8 mouse cellular contexts compared by ENCODE assay signal in genomic region chr14:32492521-32492920, GRCm38 (mm10). TPM values are rescaled to one million over a fixed set of nuclear protein-coding genes. Genes with fewer than 3 reads are reported as not detected.
DNase-seq lines count a peak whose midpoint lies in the region; ATAC-seq and TF ChIP-seq lines count a peak whose summit lies in the region.

No protein-coding gene starts in this region.

- no peak for TF ChIP-seq RAD21 in MEL (IDR thresholded peaks at IDR 0.05; ENCODE audit: low read depth, low read length)

- no peaks in the 10 kb centered on the region for H3K9me3 ChIP-seq in kidney, embryonic 14.5 days (ENCODE audit: control insufficient read depth, low read length)
- H3K9me3 ChIP-seq in MEL (replicated peaks; ENCODE audit: insufficient read depth, low read length) = no peaks in the 10 kb centered on the region
- H3K9me3 ChIP-seq in forebrain, embryonic 16.5 days (ENCODE audit: control insufficient read depth, low read length) = no peaks in the 10 kb centered on the region
- no peaks in the 10 kb centered on the region for H3K9me3 ChIP-seq in stomach, postnatal 0 days (ENCODE audit: control insufficient read depth, low read length)

- TF ChIP-seq CTCF in MEL (IDR thresholded peaks at IDR 0.05 in 2 of 3, conservative IDR thresholded peaks at IDR 0.05 in 1 of 3; ENCODE audit: control insufficient read depth in 1 of 3, insufficient read depth in 1 of 3, low read depth in 2 of 3, low read length in 3 of 3, poor library complexity in 1 of 3, severe bottlenecking in 1 of 3) = no peak
- TF ChIP-seq CTCF in stomach, postnatal 0 days (IDR thresholded peaks at IDR 0.05; ENCODE audit: low read depth) = no peak
- no peak for TF ChIP-seq CTCF in kidney, adult 2 months (conservative IDR thresholded peaks at IDR 0.05; ENCODE audit: insufficient read depth, insufficient read length, low read depth, low read length)

- no peaks in the 10 kb centered on the region for H3K4me1 ChIP-seq in kidney, embryonic 14.5 days (ENCODE audit: control insufficient read depth, insufficient read depth, low read length)
- peaks cover 12 to 28% of the 10 kb centered on the region in 2 experiments for H3K4me1 ChIP-seq in MEL (ENCODE audit: control insufficient read depth in 1 of 2, insufficient read depth in 2 of 2, low read length in 2 of 2)
- no peaks in the 10 kb centered on the region for H3K4me1 ChIP-seq in forebrain, embryonic 16.5 days (replicated peaks; ENCODE audit: control insufficient read depth, insufficient read depth, low read length)
- H3K4me1 ChIP-seq in stomach, postnatal 0 days (replicated peaks; ENCODE audit: control insufficient read depth, insufficient read depth) = no peaks in the 10 kb centered on the region
- no peaks in the 10 kb centered on the region for H3K4me1 ChIP-seq in kidney, adult 2 months (ENCODE audit: control insufficient read depth, insufficient read depth, low read length)

- peak overlapping the region; percentile 31 for H3K4me2 ChIP-seq in kidney, embryonic 14.5 days (replicated peaks; ENCODE audit: low read depth, low read length)
- H3K4me2 ChIP-seq in forebrain, embryonic 16.5 days (ENCODE audit: low read length) = peak overlapping the region; percentile 54
- H3K4me2 ChIP-seq in stomach, postnatal 0 days (replicated peaks; ENCODE audit: low read depth) = peak overlapping the region; percentile 43

- 15% methylated on average over 13 of the region's 13 CpGs for WGBS in kidney, embryonic 14.5 days
- WGBS in forebrain, embryonic 16.5 days = 16% methylated on average over 13 of the region's 13 CpGs
- WGBS in stomach, postnatal 0 days = 7% methylated on average over 13 of the region's 13 CpGs
- WGBS in kidney, adult 2 months = 4% methylated on average over 13 of the region's 13 CpGs

- ATAC-seq in kidney, embryonic 14.5 days (ENCODE audit: low FRiP score, low TSS enrichment) = no peak; the same call in 1 of the 2 replicates
- peak; percentile 57 for ATAC-seq in forebrain, embryonic 16.5 days
- peak; percentile 83 for ATAC-seq in stomach, postnatal 0 days (ENCODE audit: low FRiP score, low TSS enrichment)

- no peak for TF ChIP-seq POLR2A in MEL (IDR thresholded peaks at IDR 0.05; ENCODE audit: control insufficient read depth in 1 of 2, insufficient read depth in 1 of 2, low read depth in 1 of 2, low read length in 2 of 2, poor library complexity in 1 of 2)
- TF ChIP-seq POLR2A in kidney, adult 2 months (IDR thresholded peaks at IDR 0.05; ENCODE audit: low read depth, low read length) = no peak

- no peak for DNase-seq in kidney, postnatal 25 days
- peak; percentile 82 for DNase-seq in MEL (ENCODE audit: low read depth, low spot score)
- DNase-seq in lung, postnatal 36 days = peak; percentile 17
- DNase-seq in stomach, postnatal 0 days (ENCODE audit: low spot score) = peak; percentile 70
- DNase-seq in cerebellum, postnatal 25 days = no peak
- no peak for DNase-seq in kidney, adult 2 months

- H3K9ac ChIP-seq in kidney, embryonic 14.5 days (ENCODE audit: low read depth, low read length) = no peak overlapping the region; the same call in 1 of the 2 replicates
- peak overlapping the region; percentile 25; the same call in 1 of the 2 replicates for H3K9ac ChIP-seq in MEL (ENCODE audit: control insufficient read depth, low read depth, low read length, poor library complexity, severe bottlenecking)
- peak overlapping the region; percentile 49 for H3K9ac ChIP-seq in forebrain, embryonic 16.5 days (replicated peaks; ENCODE audit: low read depth, low read length)
- no peak overlapping the region for H3K9ac ChIP-seq in stomach, postnatal 0 days (ENCODE audit: low read length)

- no peaks in the 10 kb centered on the region for H3K36me3 ChIP-seq in kidney, embryonic 14.5 days (ENCODE audit: control insufficient read depth, insufficient read depth, low read length)
- H3K36me3 ChIP-seq in MEL (ENCODE audit: control insufficient read depth in 1 of 2, insufficient read depth in 2 of 2, low read length in 2 of 2) = peaks cover 0 to 22% of the 10 kb centered on the region in 2 experiments; a peak in 2 of 4 replicates
- no peaks in the 10 kb centered on the region for H3K36me3 ChIP-seq in forebrain, embryonic 16.5 days (ENCODE audit: control insufficient read depth, insufficient read depth)
- no peaks in the 10 kb centered on the region for H3K36me3 ChIP-seq in stomach, postnatal 0 days (ENCODE audit: control insufficient read depth, insufficient read depth, low read length)
- H3K36me3 ChIP-seq in kidney, adult 2 months (ENCODE audit: control insufficient read depth, insufficient read depth, low read length) = no peaks in the 10 kb centered on the region

- H3K4me3 ChIP-seq in kidney, embryonic 14.5 days (ENCODE audit: low read length) = peak overlapping the region; percentile 18; the same call in 1 of the 2 replicates
- peak overlapping the region; percentile 20 to 44 for H3K4me3 ChIP-seq in MEL (ENCODE audit: control insufficient read depth in 1 of 2, insufficient read depth in 1 of 2, low read depth in 2 of 2, low read length in 2 of 2)
- peak overlapping the region; percentile 39 for H3K4me3 ChIP-seq in forebrain, embryonic 16.5 days (replicated peaks; ENCODE audit: low read length)
- H3K4me3 ChIP-seq in stomach, postnatal 0 days (ENCODE audit: low read depth, low read length) = peak overlapping the region; percentile 27; the same call in 1 of the 2 replicates
- no peak overlapping the region for H3K4me3 ChIP-seq in kidney, adult 2 months (ENCODE audit: insufficient read depth, low read depth, low read length)

- H3K79me2 ChIP-seq in MEL (ENCODE audit: control insufficient read depth, insufficient read depth, low read length, poor library complexity) = no peaks in the 10 kb centered on the region

- no peaks in the 10 kb centered on the region for H3K27me3 ChIP-seq in kidney, embryonic 14.5 days (ENCODE audit: control insufficient read depth, insufficient read depth, low read length)
- no peaks in the 10 kb centered on the region; a peak in 1 of 4 replicates for H3K27me3 ChIP-seq in MEL (ENCODE audit: control insufficient read depth in 1 of 2, insufficient read depth in 2 of 2, low read length in 2 of 2)
- H3K27me3 ChIP-seq in forebrain, embryonic 16.5 days (replicated peaks; ENCODE audit: control insufficient read depth, insufficient read depth, low read length) = no peaks in the 10 kb centered on the region; the same call in 1 of the 2 replicates
- no peaks in the 10 kb centered on the region for H3K27me3 ChIP-seq in stomach, postnatal 0 days (ENCODE audit: control insufficient read depth, insufficient read depth, low read length)
- no peaks in the 10 kb centered on the region for H3K27me3 ChIP-seq in kidney, adult 2 months (replicated peaks; ENCODE audit: control insufficient read depth, insufficient read depth, low read length)

- TF ChIP-seq EP300 in MEL (IDR thresholded peaks at IDR 0.05; ENCODE audit: low read depth in 1 of 2, low read length in 2 of 2) = peak in 1 of 2 experiments; percentile 30; a peak in 1 of 4 replicates
- TF ChIP-seq EP300 in stomach, postnatal 0 days (optimal IDR thresholded peaks at IDR 0.05) = no peak

- no peak overlapping the region for H3K27ac ChIP-seq in kidney, embryonic 14.5 days (ENCODE audit: low read depth, low read length)
- H3K27ac ChIP-seq in MEL (ENCODE audit: control insufficient read depth, low read depth, low read length) = peak overlapping the region; percentile 39; the same call in 1 of the 2 replicates
- H3K27ac ChIP-seq in forebrain, embryonic 16.5 days (ENCODE audit: low read length) = no peak overlapping the region
- H3K27ac ChIP-seq in stomach, postnatal 0 days (replicated peaks) = no peak overlapping the region
- H3K27ac ChIP-seq in kidney, adult 2 months (ENCODE audit: insufficient read depth, low read depth, low read length) = no peak overlapping the region

TF ChIP-seq in MEL, 35 proteins besides CTCF, POLR2A, EP300 and RAD21:
- TF ChIP-seq MXI1 (IDR thresholded peaks at IDR 0.05; ENCODE audit: low read depth, low read length) (peak; percentile 85), BHLHE40 (IDR thresholded peaks at IDR 0.05; ENCODE audit: borderline replicate concordance, low read depth, low read length) (0 out of 2 replicates have a peak, but pooled peaks have one; percentile 8), ETS1 (IDR thresholded peaks at IDR 0.05; ENCODE audit: low read depth, low read length) (peak; percentile 63; the same call in 1 of the 2 replicates), CHD2 (IDR thresholded peaks at IDR 0.05; ENCODE audit: low read length) (no peak), TBP (IDR thresholded peaks at IDR 0.05; ENCODE audit: low read depth, low read length) (0 out of 2 replicates have a peak, but pooled peaks have one; percentile 34), CHD1 (IDR thresholded peaks at IDR 0.05; ENCODE audit: low read depth, low read length) (no peak), MEF2A (IDR thresholded peaks at IDR 0.05; ENCODE audit: extremely low read depth, insufficient replicate concordance, low read depth, low read length, poor library complexity, severe bottlenecking) (no peak)

RNA-seq across cellular contexts. Expression of gene Ercc6, which starts 20.8 kb away (rescaled TPM):
- polyA plus RNA-seq in kidney, embryonic 14.5 days (2014; fragmentation: Nextera tagmentation; extraction: Ambion mirVana) = 15.9 and 23.6 TPM in 2 replicates
- 12.5 and 15.1 TPM in 2 replicates for total RNA-seq in MEL (2012; rRNA removed)
- 100 to 1,000 TPM in 1 of 2 experiments, 10 to 100 TPM in 1; 15.4 to 186 TPM for polyA plus RNA-seq in MEL (2012; ENCODE audit: insufficient read depth in 1 of 2, insufficient read length in 2 of 2, low read depth in 1 of 2, low replicate concordance in 2 of 2, missing spikeins in 1 of 2)
- 31.8 and 36.9 TPM in 2 replicates for polyA plus RNA-seq in forebrain, embryonic 16.5 days (2015; fragmentation: Nextera tagmentation; extraction: Ambion mirVana)
- 8.4 and 9.0 TPM in 2 replicates for polyA plus RNA-seq in stomach, postnatal 0 days (2015; fragmentation: Nextera tagmentation; extraction: Ambion mirVana)
- 3.4 and 4.0 TPM in 2 replicates for polyA plus RNA-seq in kidney, adult 2 months (2012; rRNA removed)

RNA-seq across cellular contexts. Expression of gene Chat, which starts 26.7 kb away (rescaled TPM):
- polyA plus RNA-seq in kidney, embryonic 14.5 days (2014; fragmentation: Nextera tagmentation; extraction: Ambion mirVana) = 0.08 TPM in 1 of 2 replicates, not detected in the other
- not detected in 2 replicates for total RNA-seq in MEL (2012; rRNA removed)
- not detected for polyA plus RNA-seq in MEL (2012; ENCODE audit: insufficient read depth in 1 of 2, insufficient read length in 2 of 2, low read depth in 1 of 2, low replicate concordance in 2 of 2, missing spikeins in 1 of 2)
- 0.09 and 0.77 TPM in 2 replicates for polyA plus RNA-seq in forebrain, embryonic 16.5 days (2015; fragmentation: Nextera tagmentation; extraction: Ambion mirVana)
- 0.17 and 0.30 TPM in 2 replicates for polyA plus RNA-seq in stomach, postnatal 0 days (2015; fragmentation: Nextera tagmentation; extraction: Ambion mirVana)
- polyA plus RNA-seq in kidney, adult 2 months (2012; rRNA removed) = not detected in 2 replicates

RNA-seq across cellular contexts. Expression of gene Slc18a3, which starts 27.9 kb away (rescaled TPM):
- polyA plus RNA-seq in kidney, embryonic 14.5 days (2014; fragmentation: Nextera tagmentation; extraction: Ambion mirVana) = not detected in 2 replicates
- total RNA-seq in MEL (2012; rRNA removed) = not detected in 2 replicates
- polyA plus RNA-seq in MEL (2012; ENCODE audit: insufficient read depth in 1 of 2, insufficient read length in 2 of 2, low read depth in 1 of 2, low replicate concordance in 2 of 2, missing spikeins in 1 of 2) = not detected
- polyA plus RNA-seq in forebrain, embryonic 16.5 days (2015; fragmentation: Nextera tagmentation; extraction: Ambion mirVana) = 1.6 and 2.6 TPM in 2 replicates
- polyA plus RNA-seq in stomach, postnatal 0 days (2015; fragmentation: Nextera tagmentation; extraction: Ambion mirVana) = 3.8 and 3.9 TPM in 2 replicates
- not detected in 2 replicates for polyA plus RNA-seq in kidney, adult 2 months (2012; rRNA removed)

Comparison
In these comparisons a context has a peak if more than half of its experiments do, and no peak if none do; other contexts are left out.
1. H3K9ac ChIP-seq: peak in MEL (single experiment) and forebrain, embryonic 16.5 days (single experiment); none in kidney, embryonic 14.5 days (single experiment) and stomach, postnatal 0 days (single experiment).
2. DNase-seq: peak in MEL (single experiment), lung, postnatal 36 days (single experiment) and stomach, postnatal 0 days (single experiment); none in kidney, postnatal 25 days (0 of 2), cerebellum, postnatal 25 days (0 of 2) and kidney, adult 2 months (single experiment).
3. Peak in every context shown above with its lines, with median percentiles within 50 percentile points of each other: H3K4me2 ChIP-seq.